Mouse (Mus musculus) heart, adult 2 months (tissue): ENCODE data around the gene Egr4.

ENCODE experiments used
- CTCF ChIP-seq: fragments of 200-600 bp; IDR thresholded peaks from 2 replicates; pipeline ENCODE4 v1.8.1; 2022; ENCODE audit warnings: antibody characterized with exemption, mild to moderate bottlenecking, moderate library complexity
- POLR2A ChIP-seq: fragments of 200-500 bp; IDR thresholded peaks from 2 replicates; pipeline ENCODE4 v1.6.1; 2011; ENCODE audit warnings: mild to moderate bottlenecking, low read depth, low read length, control low read depth; ENCODE audit not compliant: insufficient read depth

GRCm38 (mm10) chr6:85511286-85512055 is 1.9 kb downstream of the Egr4 start:
- TF ChIP-seq CTCF (no peak), POLR2A (no peak)
